Mouse (Mus musculus) v-Abl transformed pro-B cells (cell line): ENCODE data around the gene Tas2r123.

Experiments used
- in situ Hi-C, 2 experiments: fragments of 400-800 bp; cut with MboI; formaldehyde crosslinking; loops; one replicate each; pipeline ENCODE4 v1.15.1; 2025; ENCODE audit not compliant: unreplicated experiment in 2 of 2

The Tas2r123 gene

GRCm38 (mm10) chr6:132846842-132847241, at the start of gene Tas2r123:
Tas2r123 (plus strand) TSS chr6:132847142.
- in situ Hi-C loops: loop anchor here in 1 of 2 experiments (10.0 kb wide), 1 partner anchor 202 kb away; no protein-coding TSS in a partner anchor

DNA sequence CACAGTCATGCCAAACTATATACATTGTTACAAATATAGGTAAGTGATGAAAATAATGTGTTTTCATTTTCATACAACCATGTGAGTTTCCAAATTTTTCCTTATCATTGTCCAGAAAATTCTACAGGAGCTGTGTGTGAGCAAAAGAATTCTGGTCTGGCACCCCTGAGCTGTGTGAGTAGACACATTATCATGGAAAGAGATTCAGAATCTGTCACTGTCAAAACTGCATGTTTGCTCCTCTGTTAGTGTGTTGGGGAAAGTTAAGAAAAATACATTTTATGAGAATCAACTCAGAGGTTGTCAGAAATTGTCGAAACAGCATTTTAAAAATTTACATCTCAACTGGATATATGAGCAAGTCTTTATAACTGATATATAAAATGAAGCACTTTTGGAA, 44.4 kb upstream of the Tas2r123 start, which contains the start of gene Tas2r117:
Gene Tas2r117, plus strand, starts transcription at position 301 of the 400 bp plus-strand sequence.
- in situ Hi-C loops: no loop called here

DNA sequence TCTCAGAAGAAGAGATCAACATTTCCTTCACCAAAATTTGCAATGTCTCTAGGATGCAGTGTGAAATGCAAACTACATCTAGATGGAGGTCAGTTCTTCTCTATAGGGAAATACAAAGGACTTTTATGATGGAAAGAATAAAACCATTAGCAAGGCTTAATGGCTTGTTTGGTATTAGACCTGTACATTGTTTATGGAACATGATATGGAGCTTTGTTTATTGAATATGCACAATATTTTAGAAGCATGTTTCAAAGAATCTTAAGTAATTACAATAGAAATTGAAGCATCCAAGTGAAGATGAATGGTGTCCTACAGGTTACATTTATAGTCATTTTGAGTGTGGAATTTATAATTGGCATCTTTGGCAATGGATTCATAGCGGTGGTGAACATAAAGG, 8.2 kb downstream of the Tas2r123 start, which contains the start of gene Tas2r116:
Gene Tas2r116, plus strand, starts transcription at position 301 of the 400 bp plus-strand sequence.
- in situ Hi-C loops: no loop called here

DNA sequence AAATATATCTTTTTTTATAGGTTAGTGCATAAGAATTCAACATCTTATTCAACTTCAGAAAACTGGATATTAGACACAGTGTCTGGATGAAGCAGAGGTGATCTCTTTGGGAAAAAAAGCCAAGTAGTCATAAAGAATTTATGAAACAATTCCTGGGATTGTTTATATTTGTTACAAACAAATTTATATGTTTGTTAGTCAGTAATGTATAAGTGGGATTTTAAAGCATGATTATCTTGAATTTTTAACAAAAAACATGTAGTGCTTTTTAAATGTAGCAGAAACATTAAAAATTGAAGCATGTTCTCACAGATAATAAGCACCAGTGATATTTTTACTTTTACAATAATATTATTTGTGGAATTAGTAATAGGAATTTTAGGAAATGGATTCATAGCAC, 20.8 kb downstream of the Tas2r123 start, which contains the start of gene Tas2r110:
Gene Tas2r110, plus strand, starts transcription at position 301 of the 400 bp plus-strand sequence.
- in situ Hi-C loops: loop anchor here in 1 of 2 experiments (10.0 kb wide), 1 partner anchor 93 kb away; the partner anchor contains the start of gene Tas2r136

GRCm38 (mm10) chr6:132892711-132893110, 45.8 kb downstream of the Tas2r123 start, which contains the start of gene Tas2r113:
Tas2r113 (plus strand) TSS chr6:132893011.
- in situ Hi-C loops: no loop called here
